Mouse (Mus musculus) 416B (cell line): ENCODE measurements at regions not wholly inside any gene's neighbourhood (a gene's known extent, or its start where the extent isn't known, plus 50 kb on each side); places are given as distances from the start of the nearest gene placed in this dataset.

Experiments used
- DNase-seq: peaks from one replicate; pipeline ENCODE4 v3.0.0; 2011; ENCODE audit warnings: low read depth

GRCm38 (mm10) chr10:98840957-98841831, 73.0 kb upstream of the Atp2b1 start:
- DNase-seq = no peak

- DNase-seq = no peak
Observed at GRCm38 (mm10) chr10:98841860-98842259, 72.3 kb upstream of the Atp2b1 start.

DNA sequence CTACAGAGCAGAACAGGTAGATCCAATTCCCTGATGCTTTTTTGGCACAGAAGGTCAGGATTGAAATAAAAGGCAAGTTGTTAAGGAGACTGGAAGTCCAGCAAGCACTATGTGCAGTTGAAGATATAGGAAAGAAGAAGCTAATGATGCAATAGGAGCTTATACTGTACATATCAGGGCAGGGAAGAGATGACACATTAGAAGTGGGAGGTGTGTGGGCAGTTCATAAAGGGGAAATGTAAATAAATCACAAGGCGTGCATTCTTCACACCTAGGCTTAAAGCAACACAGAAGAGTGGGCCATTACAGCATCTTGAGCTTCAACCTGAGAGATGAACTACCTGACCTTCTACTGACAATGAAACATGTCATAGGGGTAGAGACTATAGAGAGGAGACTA, 71.5 kb upstream of the Atp2b1 start:
- no peak for DNase-seq

DNA sequence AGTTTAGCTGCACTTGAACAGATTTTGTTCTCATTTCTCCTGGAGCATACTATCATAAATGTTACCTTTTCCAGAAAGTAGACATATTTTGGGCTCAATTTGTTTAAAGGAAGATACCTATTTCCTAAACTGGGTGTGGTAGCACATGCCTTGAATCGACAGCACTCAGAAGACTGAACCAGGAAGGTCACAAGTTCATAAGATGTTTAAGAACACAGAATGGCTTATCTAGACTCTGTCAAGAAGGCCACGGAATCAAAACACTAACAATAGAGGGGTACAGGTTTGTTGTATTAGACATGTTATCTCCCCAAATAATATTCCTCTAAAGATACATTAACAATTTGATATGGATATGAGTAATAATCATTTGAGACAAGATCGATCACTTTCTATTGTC, 64.4 kb upstream of the Atp2b1 start:
- DNase-seq = no peak

DNA sequence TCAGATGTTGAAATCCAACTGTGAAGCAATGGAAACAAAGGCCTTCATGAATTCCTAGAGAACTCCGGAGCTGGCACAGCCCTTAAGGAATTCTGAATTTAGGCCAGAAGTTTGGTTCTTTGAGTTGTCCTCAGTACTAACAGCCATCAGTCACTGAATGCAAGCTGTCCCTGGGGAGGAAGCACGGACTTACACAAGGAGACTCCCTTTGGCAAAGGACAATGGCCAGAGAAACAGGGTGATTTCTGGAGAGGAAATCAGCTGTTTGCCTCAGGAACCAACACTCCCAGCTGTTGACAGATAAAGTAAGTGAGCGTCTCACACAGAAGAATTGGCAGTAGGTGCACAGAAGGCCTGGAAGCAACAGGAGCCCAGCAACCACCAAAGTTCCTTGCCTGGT, 56.8 kb upstream of the Atp2b1 start:
- no peak for DNase-seq

DNA sequence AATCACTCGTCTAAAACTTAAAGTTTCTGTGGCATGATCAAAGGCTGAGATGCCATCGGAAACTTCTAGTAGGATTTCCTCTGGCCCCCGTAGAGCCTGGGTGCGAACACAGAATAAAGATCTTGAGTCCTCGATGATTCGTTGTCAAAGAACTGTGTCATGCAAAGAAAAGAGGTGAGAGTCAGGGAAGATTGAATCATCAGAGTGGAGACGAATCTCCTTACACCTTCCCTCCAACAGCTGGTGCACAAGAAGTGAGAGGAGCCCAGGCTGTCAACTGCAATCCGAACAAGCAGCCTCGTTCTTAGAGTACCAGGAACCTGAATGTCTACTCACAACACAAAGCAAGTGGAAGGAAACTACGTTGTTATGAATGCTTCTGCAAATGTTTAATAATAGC, 52.7 kb upstream of the Atp2b1 start:
- no peak for DNase-seq

DNA sequence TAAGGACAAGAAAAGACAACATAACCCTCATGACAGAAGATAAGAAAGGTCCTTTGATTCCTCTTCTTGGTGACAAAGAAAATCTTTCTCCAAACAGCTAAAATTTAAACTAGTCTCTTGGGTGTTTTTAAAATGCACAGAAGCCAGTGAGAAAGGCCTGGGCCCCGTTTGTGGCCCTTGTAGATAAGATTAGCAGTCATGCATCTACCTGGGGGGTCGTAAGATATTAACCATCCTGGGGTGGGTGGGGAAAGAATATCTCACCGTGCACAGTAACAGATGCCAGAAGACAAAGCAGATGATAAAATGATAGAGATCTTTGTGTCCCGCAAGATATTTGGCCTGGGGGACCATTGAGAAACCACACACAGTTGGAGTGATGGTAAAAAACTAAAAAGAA, 51.5 kb upstream of the Atp2b1 start:
- DNase-seq = no peak

DNA sequence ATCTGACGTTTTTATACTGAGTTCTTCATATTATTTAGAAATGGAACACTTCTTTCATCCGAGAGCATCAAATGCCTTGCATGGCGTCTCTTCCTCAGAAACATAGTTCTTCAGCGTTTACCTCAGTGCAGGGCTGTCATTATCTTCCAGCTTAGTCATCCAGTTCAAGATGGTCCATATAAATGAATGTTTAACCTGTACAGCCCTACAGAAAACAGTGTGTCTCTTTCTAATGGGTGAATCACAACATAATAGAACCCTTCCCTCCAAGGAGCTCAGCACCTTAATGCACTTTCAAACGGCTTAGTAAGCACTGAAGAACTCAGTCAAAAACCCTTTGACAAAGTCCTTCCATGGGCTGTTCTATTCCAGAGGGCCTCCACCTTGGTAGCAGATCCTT, 49.8 kb upstream of the Atp2b1 start:
- DNase-seq = no peak
